Mouse (Mus musculus): ENCODE results near the gene Vnn3. TPM values are rescaled to one million over a fixed set of nuclear protein-coding genes. Genes with fewer than 3 reads are reported as not detected.

The Vnn3 gene
- 0.04 and 0.12 TPM in 2 replicates for polyA plus RNA-seq (2012; rRNA removed)

GRCm38 (mm10) chr10:23851228-23851912 lies at the start of gene Vnn3:
TSS of gene Vnn3 (plus strand) at chr10:23851462.
- no peak for DNase-seq (ENCODE audit: extremely low spot score in 1 of 2, low spot score in 1 of 2)

GRCm38 (mm10) chr10:23802911-23803310 lies 48.4 kb upstream of the Vnn3 start:
- no peak for DNase-seq (ENCODE audit: extremely low spot score in 1 of 2, low spot score in 1 of 2)

GRCm38 (mm10) chr10:23804665-23805064 lies 46.6 kb upstream of the Vnn3 start:
- no peak for DNase-seq (ENCODE audit: extremely low spot score in 1 of 2, low spot score in 1 of 2)

- no peak for DNase-seq (ENCODE audit: extremely low spot score in 1 of 2, low spot score in 1 of 2)
Observed at GRCm38 (mm10) chr10:23806201-23806600, 45.1 kb upstream of the Vnn3 start.

GRCm38 (mm10) chr10:23811635-23812437 lies 39.4 kb upstream of the Vnn3 start:
- DNase-seq (ENCODE audit: extremely low spot score in 1 of 2, low spot score in 1 of 2), result peak in 1 of 2 experiments; percentile 89

GRCm38 (mm10) chr10:23812438-23812759 lies 38.9 kb upstream of the Vnn3 start:
- DNase-seq (ENCODE audit: extremely low spot score in 1 of 2, low spot score in 1 of 2), result no peak

- DNase-seq (ENCODE audit: extremely low spot score in 1 of 2, low spot score in 1 of 2), result no peak
Observed at GRCm38 (mm10) chr10:23812852-23813766, 38.2 kb upstream of the Vnn3 start.

GRCm38 (mm10) chr10:23815168-23815567 lies 36.1 kb upstream of the Vnn3 start:
- DNase-seq (ENCODE audit: extremely low spot score in 1 of 2, low spot score in 1 of 2), result peak; percentile 55 to 92

- DNase-seq (ENCODE audit: extremely low spot score in 1 of 2, low spot score in 1 of 2), result no peak
Observed at GRCm38 (mm10) chr10:23816241-23816640, 35.0 kb upstream of the Vnn3 start.

GRCm38 (mm10) chr10:23826516-23826915 lies 24.7 kb upstream of the Vnn3 start:
- no peak for DNase-seq (ENCODE audit: extremely low spot score in 1 of 2, low spot score in 1 of 2)

GRCm38 (mm10) chr10:23836003-23836964 lies 15.0 kb upstream of the Vnn3 start:
- no peak for DNase-seq (ENCODE audit: extremely low spot score in 1 of 2, low spot score in 1 of 2)

- no peak for DNase-seq (ENCODE audit: extremely low spot score in 1 of 2, low spot score in 1 of 2)
Observed at GRCm38 (mm10) chr10:23837115-23837514, 14.1 kb upstream of the Vnn3 start.

GRCm38 (mm10) chr10:23838910-23839309 lies 12.4 kb upstream of the Vnn3 start:
- DNase-seq (ENCODE audit: extremely low spot score in 1 of 2, low spot score in 1 of 2), result no peak

GRCm38 (mm10) chr10:23839368-23839767 lies 11.9 kb upstream of the Vnn3 start:
- no peak for DNase-seq (ENCODE audit: extremely low spot score in 1 of 2, low spot score in 1 of 2)

- DNase-seq (ENCODE audit: extremely low spot score in 1 of 2, low spot score in 1 of 2), result no peak
Observed at GRCm38 (mm10) chr10:23840496-23840895, 10.8 kb upstream of the Vnn3 start.

- DNase-seq (ENCODE audit: extremely low spot score in 1 of 2, low spot score in 1 of 2), result no peak
Observed at GRCm38 (mm10) chr10:23852096-23852495, 834 bp downstream of the Vnn3 start.

GRCm38 (mm10) chr10:23864362-23865312 lies 13.4 kb downstream of the Vnn3 start:
- DNase-seq (ENCODE audit: extremely low spot score in 1 of 2, low spot score in 1 of 2), result no peak

- peak in 1 of 2 experiments; percentile 17 for DNase-seq (ENCODE audit: extremely low spot score in 1 of 2, low spot score in 1 of 2)
Observed at GRCm38 (mm10) chr10:23880695-23881094, 29.4 kb downstream of the Vnn3 start.

- no peak for DNase-seq (ENCODE audit: extremely low spot score in 1 of 2, low spot score in 1 of 2)
Observed at GRCm38 (mm10) chr10:23884910-23885309, 33.6 kb downstream of the Vnn3 start.

All from frontal cortex, adult 2 months (tissue).